In genomic region chr5:96913711-96914110, GRCm38 (mm10) we compare ENCODE assay signal across 14 mouse cellular contexts.
A peak's percentile ranks its signal among the peaks of the same experiment; 100 is the strongest.
DNase-seq lines count a peak whose midpoint lies in the region; ATAC-seq and TF ChIP-seq lines count a peak whose summit lies in the region.
"Had no signal": no experiment of that assay in that cellular context is flagged by ENCODE, and none has a peak within 500 bp of the region (broad histone marks: within the 10 kb centered on the region; RNA-seq: fewer than 3 reads in every experiment).

No protein-coding gene starts in this region.

- no peaks in the 10 kb centered on the region for H3K27me3 ChIP-seq in heart, embryonic 16.5 days (ENCODE audit: control insufficient read depth, insufficient read depth, low read length)
- H3K27me3 ChIP-seq in limb, embryonic 15.5 days, result no peaks in the 10 kb centered on the region
- no peaks in the 10 kb centered on the region for H3K27me3 ChIP-seq in limb, embryonic 10.5 days (ENCODE audit: low read depth, poor library complexity, severe bottlenecking)
- H3K27me3 ChIP-seq in liver, embryonic 13.5 days, result no peaks in the 10 kb centered on the region
- H3K27me3 ChIP-seq: CH12.LX; heart, embryonic 12.5 days had no signal

- H3K9me3 ChIP-seq in heart, embryonic 16.5 days (replicated peaks; ENCODE audit: control insufficient read depth, low read length), result no peaks in the 10 kb centered on the region
- H3K9me3 ChIP-seq in limb, embryonic 15.5 days, result no peaks in the 10 kb centered on the region
- no peaks in the 10 kb centered on the region for H3K9me3 ChIP-seq in limb, embryonic 10.5 days (replicated peaks)
- H3K9me3 ChIP-seq in liver, embryonic 13.5 days (replicated peaks), result no peaks in the 10 kb centered on the region
- H3K9me3 ChIP-seq: heart, embryonic 12.5 days had no signal

- H3K27ac ChIP-seq in heart, embryonic 16.5 days (ENCODE audit: low read length), result peak overlapping the region; percentile 74
- 0 out of 2 replicates have a peak overlapping the region, but pooled peaks have one; percentile 5 for H3K27ac ChIP-seq in limb, embryonic 15.5 days
- no peak overlapping the region for H3K27ac ChIP-seq in limb, embryonic 10.5 days
- peak overlapping the region; percentile 96 for H3K27ac ChIP-seq in bone marrow macrophage, adult 2 months (ENCODE audit: insufficient read depth, low read depth, low read length)
- H3K27ac ChIP-seq in liver, embryonic 13.5 days, result peak overlapping the region; percentile 94

- intact Hi-C loops in heart, postnatal 25 days (cut with DNase I), result loop anchor here (5.0 kb wide), 1 partner anchor 121 kb away; the partner anchor contains the start of gene Anxa3

- TF ChIP-seq POLR2A in bone marrow macrophage, adult 2 months (IDR thresholded peaks at IDR 0.05; ENCODE audit: borderline replicate concordance, low read depth, low read length), result no peak

- WGBS in heart, embryonic 16.5 days, result 59% methylated on average over 1 of the region's 1 CpGs
- WGBS in limb, embryonic 15.5 days, result 30% methylated on average over 1 of the region's 1 CpGs
- 34% methylated on average over 1 of the region's 1 CpGs for WGBS in limb, embryonic 10.5 days
- WGBS in liver, embryonic 13.5 days (ENCODE audit: insufficient replicate concordance), result 58% methylated on average over 1 of the region's 1 CpGs

- H3K4me1 ChIP-seq in heart, embryonic 16.5 days (ENCODE audit: control insufficient read depth, insufficient read depth, low read length), result peaks cover 11% of the 10 kb centered on the region
- H3K4me1 ChIP-seq in limb, embryonic 15.5 days, result 0 out of 2 replicates have a peak, but pooled peaks cover 4% of the 10 kb centered on the region
- H3K4me1 ChIP-seq in limb, embryonic 10.5 days, result peaks cover 12% of the 10 kb centered on the region; the same call in 1 of the 2 replicates
- peaks cover 63% of the 10 kb centered on the region for H3K4me1 ChIP-seq in bone marrow macrophage, adult 2 months (ENCODE audit: control insufficient read depth, insufficient read depth, low read length)
- H3K4me1 ChIP-seq in liver, embryonic 13.5 days (replicated peaks), result peaks cover 96% of the 10 kb centered on the region

- TF ChIP-seq CTCF in bone marrow macrophage, adult 2 months (IDR thresholded peaks at IDR 0.05; ENCODE audit: low read depth, low read length), result no peak

- no peak overlapping the region for H3K4me2 ChIP-seq in heart, embryonic 16.5 days (ENCODE audit: low read depth, low read length)
- H3K4me2 ChIP-seq in limb, embryonic 15.5 days, result no peak overlapping the region
- H3K4me2 ChIP-seq in liver, embryonic 13.5 days, result no peak overlapping the region
- H3K4me2 ChIP-seq: heart, embryonic 12.5 days had no signal

- H3K9ac ChIP-seq in heart, embryonic 16.5 days (ENCODE audit: low read length), result no peak overlapping the region
- H3K9ac ChIP-seq in limb, embryonic 15.5 days, result no peak overlapping the region
- peak overlapping the region; percentile 73 for H3K9ac ChIP-seq in liver, embryonic 13.5 days
- H3K9ac ChIP-seq: heart, embryonic 12.5 days had no signal

- DNase-seq in heart, postnatal 25 days (ENCODE audit: low spot score), result no peak
- no peak for DNase-seq in limb, embryonic 10.5 days (ENCODE audit: low spot score)
- DNase-seq in liver, embryonic 13.5 days, result no peak
- no peak for DNase-seq in adrenal gland, postnatal 4 days (ENCODE audit: low spot score in 2 of 2)
- no peak for DNase-seq in left cerebral cortex, adult 18-20 months (ENCODE audit: low spot score in 2 of 2)
- DNase-seq: adrenal gland, postnatal 14 days; cerebellum, adult 11-12 months; right cerebral cortex, postnatal 4 days had no signal

- ATAC-seq in heart, embryonic 16.5 days (replicated peaks; ENCODE audit: extremely low read depth, insufficient read depth, low FRiP score), result no peak
- ATAC-seq in limb, embryonic 15.5 days (ENCODE audit: insufficient number of reproducible peaks, low FRiP score, low TSS enrichment, low read depth), result no peak
- ATAC-seq in liver, embryonic 13.5 days (ENCODE audit: low read depth), result no peak

- no peak overlapping the region for H3K4me3 ChIP-seq in heart, embryonic 16.5 days (ENCODE audit: low read length)
- H3K4me3 ChIP-seq in limb, embryonic 15.5 days, result no peak overlapping the region
- H3K4me3 ChIP-seq in limb, embryonic 10.5 days, result no peak overlapping the region
- no peak overlapping the region for H3K4me3 ChIP-seq in bone marrow macrophage, adult 2 months (ENCODE audit: insufficient read depth, low read length)
- no peak overlapping the region for H3K4me3 ChIP-seq in liver, embryonic 13.5 days (replicated peaks)
- H3K4me3 ChIP-seq: heart, embryonic 12.5 days; myocyte had no signal

- H3K36me3 ChIP-seq in heart, embryonic 16.5 days (ENCODE audit: control insufficient read depth, insufficient read depth), result no peaks in the 10 kb centered on the region
- H3K36me3 ChIP-seq in limb, embryonic 15.5 days, result no peaks in the 10 kb centered on the region
- H3K36me3 ChIP-seq in limb, embryonic 10.5 days, result no peaks in the 10 kb centered on the region
- H3K36me3 ChIP-seq in liver, embryonic 13.5 days, result no peaks in the 10 kb centered on the region
- H3K36me3 ChIP-seq: heart, embryonic 12.5 days had no signal
